Mouse (Mus musculus) kidney, postnatal 4 days (tissue): ENCODE measurements at regions not wholly inside any gene's neighbourhood (a gene's known extent, or its start where the extent isn't known, plus 50 kb on each side); places are given as distances from the start of the nearest gene placed in this dataset.
A peak's percentile ranks its signal among the peaks of the same experiment; 100 is the strongest.

Experiments
- DNase-seq, 2 experiments: peaks; one replicate each; pipeline ENCODE4 v3.0.0; 2021; ENCODE audit warnings: mixed read lengths in 2 of 2

DNA sequence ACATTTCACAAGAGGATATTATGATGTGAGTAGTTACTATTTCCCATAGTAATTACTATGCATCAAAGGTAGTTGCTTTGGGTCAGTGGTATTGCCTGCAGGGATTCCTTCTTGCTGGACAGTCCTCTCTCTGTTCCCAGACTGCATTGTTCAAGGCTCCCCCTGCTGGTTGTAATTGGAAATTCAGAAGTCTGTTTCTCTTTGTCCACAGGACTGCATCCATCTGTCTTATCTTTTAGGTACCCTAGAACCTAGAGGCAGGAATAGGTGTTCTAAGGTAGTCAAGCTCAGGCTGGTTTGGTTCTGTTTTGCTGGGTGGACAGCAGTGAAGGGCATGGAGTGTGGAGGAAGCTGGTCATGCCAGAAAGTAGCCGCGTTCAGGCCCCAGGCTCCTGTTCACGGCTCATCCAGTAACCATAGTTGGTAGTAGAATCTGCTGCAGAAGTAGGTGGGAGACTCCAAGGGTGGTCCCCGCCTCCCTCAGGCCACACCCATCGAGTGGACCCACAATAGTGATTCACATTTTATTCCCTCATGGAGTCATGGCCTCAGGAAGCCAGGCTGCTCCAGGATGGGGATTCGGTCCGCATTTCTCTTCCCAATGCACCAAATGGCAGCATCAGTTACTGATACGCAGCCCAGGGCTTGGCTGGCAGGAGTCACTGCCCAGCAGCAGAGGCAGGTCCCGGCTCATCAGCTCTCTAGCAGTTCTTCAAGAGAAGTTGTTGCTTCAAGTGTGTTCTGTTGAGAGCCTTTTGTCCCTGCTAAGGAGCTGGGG lies 51.7 kb upstream of the Caprin1 start:
- DNase-seq: peak; percentile 56 to 63

DNA sequence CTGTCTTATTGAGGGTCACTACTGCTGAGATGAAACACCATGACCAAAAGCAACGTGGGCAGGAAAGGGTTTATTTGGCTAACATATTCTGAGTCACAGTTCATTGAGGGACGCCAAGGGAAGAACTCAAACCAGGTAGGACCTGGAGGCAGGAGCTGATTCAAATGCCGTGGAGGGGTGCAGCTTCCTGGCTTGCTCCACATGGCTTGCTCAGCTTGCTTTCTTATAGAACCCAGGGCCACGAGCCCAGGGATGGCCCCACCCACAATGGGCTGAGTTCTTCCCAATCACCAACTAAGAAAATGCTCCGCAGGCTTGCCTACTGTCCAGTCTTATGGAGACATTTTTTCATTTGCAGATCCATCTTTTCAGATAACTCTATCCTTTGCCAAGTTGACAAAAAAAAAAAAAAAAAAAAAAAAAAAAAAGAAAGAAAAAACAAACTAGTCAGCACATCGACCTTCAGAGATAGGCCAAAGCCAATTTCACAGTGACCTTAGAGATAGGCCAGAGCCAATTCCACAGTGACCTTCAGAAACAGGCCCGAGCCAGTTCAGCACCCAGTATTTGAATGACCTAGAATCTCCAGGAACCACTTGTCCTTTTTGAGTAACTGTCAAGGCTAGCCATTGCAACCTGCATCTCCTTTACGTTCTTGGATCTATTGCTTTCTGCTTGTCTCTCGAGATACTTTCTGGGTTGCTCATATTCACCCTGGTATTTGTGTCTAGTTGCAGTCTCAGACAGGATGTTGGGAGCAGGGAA lies 52.5 kb upstream of the Caprin1 start:
- DNase-seq: no peak

DNA sequence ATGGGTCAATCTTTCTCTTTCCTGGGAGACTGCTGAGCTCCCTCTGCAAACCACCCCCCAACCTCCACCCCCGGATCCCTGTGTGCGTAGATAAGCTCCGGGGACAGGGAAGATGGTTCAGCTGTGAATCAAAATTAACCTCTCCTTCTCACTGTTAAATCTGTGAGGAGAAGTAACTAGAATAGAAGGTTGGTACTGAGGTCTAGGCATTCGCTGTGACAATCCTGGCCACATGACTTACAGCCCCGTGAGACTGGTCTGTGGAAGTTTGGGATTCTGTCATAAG lies 53.0 kb upstream of the Caprin1 start:
- DNase-seq: no peak

DNA sequence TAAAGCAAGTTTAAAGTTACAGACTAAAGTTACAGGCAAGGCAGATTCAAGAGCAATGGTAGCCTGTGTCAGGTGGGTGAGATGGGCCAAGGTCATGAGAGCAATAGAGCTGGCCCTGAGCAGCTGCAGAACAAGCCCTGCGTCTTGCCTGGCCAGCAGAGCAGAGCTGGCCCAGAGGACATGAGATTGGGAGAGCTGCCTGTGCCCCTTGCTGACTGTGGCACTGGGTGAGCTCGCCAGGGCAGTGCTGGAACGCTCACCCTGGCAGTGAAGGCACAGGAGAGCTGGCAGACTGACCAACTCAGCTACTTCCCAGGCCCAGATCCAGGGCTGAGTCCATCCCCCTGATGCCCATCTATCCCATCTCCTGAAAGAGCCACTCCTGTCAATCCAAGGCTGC lies 53.7 kb upstream of the Caprin1 start:
- no peak for DNase-seq

DNA sequence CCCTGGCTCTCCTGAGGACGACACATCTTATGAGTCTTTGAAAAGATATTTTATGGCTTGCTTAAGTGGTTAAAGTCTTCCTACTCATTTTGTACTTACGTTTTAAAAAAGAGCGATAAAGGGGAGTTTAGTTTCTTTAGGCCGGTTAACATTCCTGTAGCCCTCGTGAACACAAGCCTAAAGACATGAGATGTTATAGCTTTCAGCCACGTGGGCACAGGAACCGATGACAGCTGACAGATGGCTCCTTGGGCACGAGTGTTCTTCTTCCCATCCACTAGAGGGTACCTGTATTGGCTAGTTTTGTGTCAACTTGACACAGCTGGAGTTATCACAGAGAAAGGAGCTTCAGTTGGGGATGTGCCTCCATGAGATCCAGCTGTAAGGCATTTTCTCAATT lies 63.8 kb upstream of the Caprin1 start:
- no peak for DNase-seq

DNA sequence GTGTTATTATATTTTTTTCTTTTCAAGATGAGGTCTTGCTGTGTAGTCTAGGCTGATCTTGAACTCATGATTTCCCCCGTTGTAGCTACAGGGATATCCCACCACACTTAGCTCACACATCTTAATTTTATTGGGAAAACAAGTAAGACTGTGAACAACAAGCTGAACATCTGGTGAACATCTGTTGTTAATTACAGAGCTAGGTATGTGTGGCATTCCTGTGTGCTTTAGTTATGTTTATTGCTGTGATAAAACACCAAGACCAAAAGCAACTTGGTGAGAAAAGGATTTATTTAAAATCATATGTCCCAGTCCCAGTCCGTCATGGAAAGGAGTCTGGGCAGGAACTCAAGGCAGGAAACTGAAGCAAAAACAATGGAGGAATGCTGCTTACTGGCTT lies 66.8 kb upstream of the Caprin1 start:
- DNase-seq: no peak

DNA sequence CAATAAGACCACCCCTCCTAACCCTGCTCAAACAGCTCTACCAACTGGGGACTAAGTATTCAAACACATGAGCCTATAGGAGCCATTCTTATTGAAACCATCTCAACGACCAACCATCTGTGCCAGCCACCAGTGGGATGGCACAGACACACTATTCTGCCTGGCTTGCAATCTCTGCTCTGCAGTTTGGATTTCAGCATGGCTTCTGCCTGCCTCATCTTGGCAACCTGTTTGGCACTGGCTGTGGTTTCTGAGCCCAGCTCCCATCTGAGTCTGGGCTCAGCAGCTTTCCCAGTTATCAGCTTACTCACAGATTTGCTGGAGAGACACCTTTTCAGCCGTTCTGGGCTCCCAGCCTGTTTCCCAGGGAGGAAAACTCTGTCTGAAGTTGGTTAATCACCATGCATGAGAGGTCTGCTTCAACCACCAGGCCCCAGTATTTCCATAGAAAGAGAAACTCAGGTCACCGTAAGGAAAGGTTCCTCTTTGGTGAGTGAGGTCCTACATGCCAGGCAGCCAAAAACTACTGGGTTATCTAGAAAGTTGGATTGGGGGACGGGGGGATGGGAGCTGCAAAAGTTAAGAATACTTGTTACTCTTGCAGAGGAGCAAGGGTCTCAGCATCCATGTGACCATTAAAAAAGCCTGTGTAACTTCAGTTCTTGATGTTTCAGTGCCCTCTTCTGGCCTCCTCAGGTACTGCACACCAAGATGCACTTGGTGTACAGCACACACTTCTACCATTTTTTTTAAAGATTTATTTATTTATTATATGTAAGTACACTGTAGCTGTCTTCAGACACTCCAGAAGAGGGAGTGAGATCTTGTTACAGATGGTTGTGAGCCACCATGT lies 68.1 kb upstream of the Caprin1 start:
- DNase-seq: peak; percentile 75 to 79

DNA sequence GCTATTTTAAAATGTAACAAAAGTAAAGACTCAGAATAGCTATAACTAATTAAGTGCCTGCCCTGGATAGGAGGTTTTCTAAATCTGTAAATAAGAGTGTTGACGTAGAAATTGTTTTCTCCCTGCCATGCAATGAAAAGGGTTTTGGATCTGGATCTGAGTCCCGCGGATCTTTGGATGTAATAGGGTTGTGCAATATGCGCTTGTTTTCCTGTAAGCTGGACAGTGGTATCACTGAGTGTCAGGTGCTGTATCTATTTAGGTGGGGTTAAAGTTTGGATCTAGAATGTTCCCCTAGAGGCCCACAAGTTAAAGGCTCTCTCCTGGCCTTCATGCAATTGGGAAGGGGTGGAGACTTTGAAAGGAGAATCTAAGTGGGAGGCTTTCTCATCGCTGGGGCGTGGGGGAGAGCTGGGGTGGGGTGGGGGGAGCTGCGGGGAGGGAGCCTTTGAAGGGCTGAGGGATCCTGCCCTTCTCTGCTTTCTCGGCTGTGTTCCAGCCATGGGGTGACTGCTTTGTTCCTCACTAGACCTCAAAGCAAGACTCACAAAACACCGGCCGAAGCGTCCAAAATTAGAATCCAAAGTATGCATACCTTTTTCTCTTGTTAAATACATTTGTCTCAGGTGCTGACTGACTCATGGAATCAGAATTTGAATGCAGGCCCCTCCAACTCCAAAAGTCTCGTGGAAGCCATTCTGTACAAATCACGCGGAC lies 70.0 kb upstream of the Caprin1 start:
- no peak for DNase-seq

DNA sequence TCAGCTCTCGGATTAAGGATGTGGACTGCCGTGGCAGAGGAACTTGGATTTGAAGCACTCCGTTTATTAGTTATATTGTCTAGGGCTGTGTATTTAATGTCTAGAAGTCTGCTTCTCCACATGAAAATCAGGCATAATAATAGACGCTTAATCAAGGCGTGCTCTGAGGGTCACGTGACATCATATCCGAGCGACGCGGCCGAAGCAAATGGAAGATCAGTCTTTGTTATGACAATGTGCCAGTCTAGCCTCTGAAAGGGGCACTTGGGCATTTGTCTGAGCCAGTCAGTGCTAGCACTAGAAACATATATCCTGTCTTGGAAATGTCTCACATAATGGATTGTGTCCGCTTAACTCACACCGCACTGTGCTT lies 70.5 kb upstream of the Caprin1 start:
- no peak for DNase-seq

DNA sequence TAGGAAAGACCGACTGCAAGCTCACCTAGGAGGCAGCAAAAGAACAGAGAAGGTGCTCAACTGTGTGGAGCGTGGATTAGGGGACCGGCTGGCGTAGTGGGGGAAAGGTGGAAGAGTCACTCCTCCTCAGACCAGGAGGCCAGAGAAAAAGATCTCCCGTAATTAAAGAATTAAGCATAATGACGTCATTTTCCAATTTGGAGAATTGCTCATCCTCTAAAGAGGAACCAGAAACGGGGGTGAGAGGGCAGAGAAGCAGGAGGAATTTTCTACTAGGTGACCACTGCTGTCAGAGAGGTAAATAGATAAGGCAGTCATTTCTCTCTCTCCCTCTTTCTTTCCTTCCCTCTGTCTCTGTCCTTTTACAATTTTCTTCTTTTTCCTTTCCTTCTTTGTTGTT lies 71.2 kb upstream of the Caprin1 start:
- no peak for DNase-seq

DNA sequence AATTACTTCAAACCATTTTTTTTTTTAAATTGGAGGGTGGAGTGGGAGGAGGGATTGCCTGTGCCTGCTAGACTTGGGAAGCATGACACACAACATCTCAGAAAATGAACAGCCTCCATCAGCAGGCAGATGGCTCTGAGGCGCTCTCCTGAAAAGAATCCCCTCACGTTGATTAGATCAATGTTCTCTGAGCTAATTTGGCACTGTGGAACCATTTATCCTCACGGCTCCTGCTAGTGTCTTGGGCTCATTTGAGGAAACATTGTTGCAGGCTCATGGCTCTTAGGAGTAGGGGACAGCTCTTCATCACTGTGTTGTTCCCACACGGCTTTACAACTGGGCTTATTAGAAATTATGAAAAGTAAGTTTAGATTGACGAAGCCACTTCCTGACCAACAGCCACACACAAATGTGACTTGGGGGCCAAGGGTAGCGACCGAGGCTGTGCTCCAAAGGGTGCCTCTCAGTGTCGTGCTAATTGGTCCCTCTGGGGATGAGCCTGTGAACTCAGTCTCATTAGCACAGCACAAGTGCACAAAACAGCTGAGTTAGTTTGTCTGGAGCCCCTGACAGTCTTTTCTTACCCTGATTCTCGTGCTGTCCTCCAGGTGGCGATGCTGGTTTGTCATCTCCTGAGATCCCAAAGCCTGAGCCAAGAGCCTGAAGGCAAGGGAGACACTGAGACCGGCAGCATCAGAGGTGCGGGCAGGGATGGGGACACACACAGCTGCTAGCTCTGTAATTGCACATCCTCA lies 74.2 kb upstream of the Caprin1 start:
- DNase-seq: peak; percentile 83 to 88

DNA sequence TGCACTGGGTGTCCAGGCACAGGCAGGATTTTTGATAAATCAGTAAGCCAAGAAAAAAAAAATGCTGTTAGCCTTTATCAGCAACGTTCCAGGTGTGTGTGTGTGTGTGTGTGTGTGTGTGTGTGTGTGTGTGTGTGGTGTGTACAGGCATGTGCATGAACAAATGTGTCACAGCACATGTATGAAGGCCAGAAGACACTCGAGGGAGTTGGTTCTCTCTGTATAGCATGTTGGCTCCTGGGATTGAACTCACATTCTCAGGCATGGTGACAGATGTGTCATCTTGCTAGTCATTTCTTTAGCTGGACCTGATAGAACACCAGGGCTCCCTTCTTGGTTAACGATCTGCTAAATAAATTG lies 74.8 kb upstream of the Caprin1 start:
- DNase-seq: no peak

DNA sequence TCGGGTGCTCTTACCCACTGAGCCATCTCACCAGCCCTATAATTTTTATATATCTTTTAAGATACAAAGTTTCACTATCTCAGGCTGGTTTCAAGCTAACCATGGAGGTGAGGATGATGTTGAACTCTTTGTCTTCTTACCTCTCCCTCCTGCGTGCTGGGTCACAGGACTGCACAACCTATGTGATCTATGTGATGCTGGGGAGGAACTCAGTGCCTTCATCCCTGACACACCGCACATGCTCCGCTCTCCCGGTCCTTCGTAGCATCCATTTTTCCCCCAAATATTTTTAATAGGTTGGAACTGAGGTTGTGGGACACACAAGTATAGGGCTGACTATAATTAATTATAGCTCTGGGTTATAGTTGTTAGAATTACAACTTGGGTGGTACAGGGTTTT lies 75.9 kb upstream of the Caprin1 start:
- DNase-seq: no peak

DNA sequence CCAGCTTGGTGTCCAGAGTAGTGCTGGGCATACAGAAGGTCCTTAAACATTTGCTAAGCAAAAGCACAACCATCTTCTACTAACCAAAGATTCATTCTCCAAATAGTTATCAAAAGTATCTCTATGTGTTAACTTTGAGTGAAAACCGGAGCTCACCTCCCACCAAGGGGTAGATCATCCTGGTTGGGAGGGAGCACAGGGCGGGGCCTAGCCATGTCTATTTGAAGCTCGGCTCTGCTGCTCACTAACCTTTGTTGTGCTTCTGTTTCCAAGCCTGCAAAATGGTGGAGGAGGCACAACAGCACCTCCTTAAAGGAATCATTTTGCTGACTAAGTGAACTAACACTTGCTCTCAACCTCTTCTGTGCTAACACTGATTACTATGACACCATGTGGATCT lies 77.0 kb upstream of the Caprin1 start:
- DNase-seq: no peak

DNA sequence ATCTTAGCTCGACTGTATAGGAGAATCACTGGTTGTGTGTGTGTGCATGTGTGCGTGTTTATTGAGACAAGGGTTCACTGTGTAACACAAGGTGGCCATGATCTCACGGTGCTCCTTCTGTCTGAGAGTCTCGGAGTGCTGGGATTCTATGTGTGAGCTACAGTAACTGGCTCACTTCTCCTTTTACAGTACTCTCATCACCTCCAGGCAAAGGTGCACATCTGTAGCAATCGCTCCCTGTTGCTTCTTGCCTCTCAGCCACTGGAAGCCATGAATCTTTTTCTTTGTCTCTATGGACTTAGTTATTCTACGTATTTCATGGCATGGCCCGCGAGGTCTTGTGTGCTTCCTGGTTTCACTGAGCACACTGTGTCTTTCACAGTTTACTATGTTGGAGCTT lies 78.3 kb upstream of the Caprin1 start:
- no peak for DNase-seq

DNA sequence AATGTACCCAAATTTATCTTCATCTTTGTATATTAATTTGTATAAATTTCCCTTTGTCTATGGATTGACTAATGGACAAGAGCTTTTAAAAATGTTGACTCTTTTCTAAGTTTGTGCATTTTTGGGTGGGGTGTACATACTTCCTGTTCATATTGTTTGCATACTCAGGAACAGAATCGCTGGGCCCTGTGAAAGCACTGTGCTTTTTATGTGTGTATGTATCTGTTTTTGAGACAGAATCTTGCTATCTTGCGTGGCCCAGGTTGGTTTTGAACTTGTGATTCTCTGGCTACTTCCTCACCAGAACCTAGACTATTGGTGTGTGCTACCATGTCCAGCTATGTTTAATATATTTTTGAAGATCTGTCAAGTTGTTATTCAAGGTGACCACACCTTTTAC lies 78.8 kb upstream of the Caprin1 start:
- no peak for DNase-seq

DNA sequence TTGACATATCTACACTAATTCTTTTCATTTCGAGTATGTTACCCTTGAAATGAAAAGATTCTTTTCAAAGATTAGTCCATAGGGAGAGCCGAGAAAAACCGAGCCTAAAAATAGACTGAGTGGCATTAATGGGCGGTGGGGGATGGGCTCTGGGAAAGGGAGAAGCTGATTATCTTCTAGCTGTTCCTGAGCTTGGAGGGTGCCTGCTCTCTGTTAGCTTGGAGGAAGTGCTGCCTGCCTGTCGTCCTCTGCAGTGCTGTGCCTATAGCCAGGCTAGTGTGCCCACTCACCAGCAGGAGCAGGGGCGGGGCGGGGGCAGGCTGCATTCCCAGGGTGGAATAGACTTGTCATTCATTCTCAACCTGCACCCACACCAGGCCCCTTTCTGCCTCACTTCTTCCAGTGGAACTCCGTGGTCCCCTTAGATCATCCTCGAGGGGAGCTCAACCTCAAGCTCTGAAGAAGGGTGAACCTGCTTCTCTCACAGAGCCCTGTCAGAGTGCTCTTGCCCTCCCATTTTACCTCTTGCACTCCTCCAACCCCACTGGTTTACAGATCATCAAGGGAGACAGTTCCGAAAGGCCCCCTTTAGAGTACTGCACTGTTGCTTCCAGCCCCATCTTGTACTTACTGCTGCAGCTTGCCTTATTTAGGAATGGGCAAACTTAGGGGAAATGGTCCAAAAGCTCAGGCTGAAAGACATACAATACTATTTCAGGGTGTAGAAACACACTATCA lies 76.6 kb upstream of the Lmo2 start:
- DNase-seq: peak; percentile 28 to 34

DNA sequence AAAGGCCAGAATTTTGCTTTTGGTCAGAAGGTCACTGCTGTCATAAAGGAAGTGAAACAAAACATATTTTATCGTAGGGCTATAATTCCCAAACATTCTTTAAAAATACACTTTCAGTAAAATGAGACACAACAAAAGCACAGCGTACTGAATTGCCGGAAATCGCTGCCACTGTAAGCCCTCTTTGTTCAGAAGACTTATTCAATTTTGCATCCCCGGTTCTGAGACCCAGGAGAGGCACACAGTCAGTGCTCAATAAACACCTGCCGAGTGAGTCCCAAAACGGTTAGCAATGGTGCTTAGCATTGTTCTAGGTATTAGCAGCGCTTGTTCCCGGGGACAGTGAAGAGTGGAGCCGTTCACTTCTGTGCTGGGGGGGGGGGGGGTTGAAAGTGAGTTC lies 72.9 kb upstream of the Lmo2 start:
- no peak for DNase-seq

DNA sequence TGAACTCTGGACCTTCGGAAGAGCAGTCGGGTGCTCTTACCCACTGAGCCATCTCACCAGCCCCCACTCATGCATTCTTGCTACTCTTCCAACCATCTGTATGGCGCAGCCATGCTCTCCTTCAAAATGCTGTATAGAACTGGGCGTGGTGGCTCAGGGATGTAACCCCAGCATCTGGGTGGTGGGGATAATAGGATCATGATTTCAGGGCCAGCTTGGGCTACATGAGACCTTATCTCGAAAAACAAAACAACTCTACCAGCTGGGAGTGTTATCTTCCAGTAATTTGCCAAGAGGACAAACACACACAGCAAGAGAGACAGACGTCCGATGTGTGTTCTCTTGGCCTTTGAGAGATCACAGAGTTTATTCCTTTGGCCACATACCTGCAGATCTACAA lies 69.8 kb upstream of the Lmo2 start:
- DNase-seq: no peak

DNA sequence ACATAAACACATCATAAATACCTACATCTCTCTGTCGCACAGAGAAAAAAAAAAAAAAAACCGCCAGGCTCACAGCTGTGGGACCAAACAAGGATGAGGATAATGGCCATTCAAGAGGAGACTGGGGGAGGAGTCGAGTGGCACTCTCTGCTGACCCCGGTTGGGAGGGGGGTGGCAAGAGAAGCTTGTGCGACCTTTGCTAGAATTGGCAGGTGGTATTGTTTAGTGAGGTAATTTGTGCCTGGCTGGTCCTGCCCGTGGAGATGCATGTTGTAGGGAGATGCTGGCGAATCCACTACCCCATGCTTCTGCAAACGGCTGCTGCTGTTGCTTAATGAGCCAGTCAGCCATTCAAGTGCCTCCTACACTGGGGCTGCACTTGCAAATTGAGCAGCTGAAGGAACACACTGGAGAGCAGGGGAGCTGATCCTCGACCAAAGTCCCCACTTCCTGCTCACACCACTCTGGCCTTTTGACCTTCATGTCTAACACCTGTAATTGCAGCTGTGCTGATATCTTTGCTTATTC lies 66.5 kb upstream of the Lmo2 start:
- DNase-seq: peak; percentile 50 to 70

DNA sequence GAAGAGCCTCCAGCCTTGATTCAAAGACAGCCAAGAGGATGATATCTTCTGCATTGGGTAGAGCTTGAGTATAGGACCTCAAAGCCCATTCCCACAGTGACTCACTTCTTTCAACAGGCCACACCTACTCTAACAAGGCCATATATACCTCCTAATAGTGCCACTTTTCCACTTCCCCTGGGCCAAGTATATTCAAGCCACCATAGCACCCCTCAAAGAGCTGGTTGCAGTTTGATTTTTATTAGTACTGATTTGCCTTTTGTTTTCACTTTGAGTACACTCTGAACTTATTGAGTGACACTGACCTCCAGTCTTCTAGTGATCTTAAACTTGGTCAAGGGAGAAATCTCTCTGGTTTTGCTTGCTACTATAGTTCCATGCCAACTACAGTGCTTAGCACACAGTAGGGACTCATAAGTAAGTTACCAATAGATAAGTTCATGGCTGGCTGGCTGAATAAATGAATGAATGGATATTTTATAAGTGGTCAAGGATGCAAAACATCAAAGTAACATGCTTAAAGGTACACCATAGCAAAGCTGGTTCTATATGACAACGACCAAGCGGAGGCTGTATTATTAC lies 64.5 kb upstream of the Lmo2 start:
- DNase-seq: no peak
